Mouse (Mus musculus) embryonic fibroblast, embryonic 13.5 days (primary cell): ENCODE measurements at regions not wholly inside any gene's neighbourhood (a gene's known extent, or its start where the extent isn't known, plus 50 kb on each side); places are given as distances from the start of the nearest gene placed in this dataset.

Experiments used
- CTCF ChIP-seq: IDR thresholded peaks from 2 replicates; pipeline ENCODE4 v1.5.1; 2011; ENCODE audit warnings: mild to moderate bottlenecking, control low read depth, low read length, moderate library complexity, borderline replicate concordance; ENCODE audit not compliant: insufficient read depth
- POLR2A ChIP-seq: IDR thresholded peaks from 2 replicates; pipeline ENCODE4 v1.6.1; 2011; ENCODE audit warnings: low read depth, mild to moderate bottlenecking, control low read depth, low read length, moderate library complexity

- no peak for TF ChIP-seq CTCF
- no peak for TF ChIP-seq POLR2A
Measured at GRCm38 (mm10) chr10:84294422-84294821, 146.0 kb downstream of the Nuak1 start.
